Mouse (Mus musculus) G1E (cell line): Measurements from ENCODE around the gene Nat14.

Experiments
- CTCF ChIP-seq: IDR thresholded peaks from 2 replicates; pipeline ENCODE4 v1.5.1; 2012; ENCODE audit warnings: low read depth, low read length, inconsistent platforms, mixed read lengths
- GATA1 ChIP-seq: IDR thresholded peaks from 2 replicates; pipeline ENCODE4 v1.6.1; 2012; ENCODE audit warnings: borderline replicate concordance, low read length, inconsistent platforms, mixed read lengths
- GATA2 ChIP-seq: IDR thresholded peaks from 2 replicates; pipeline ENCODE4 v1.6.1; 2012; ENCODE audit warnings: low read depth, low read length, inconsistent platforms, borderline replicate concordance
- POLR2AphosphoS5 ChIP-seq: IDR thresholded peaks from 2 replicates; pipeline ENCODE4 v1.6.1; 2012; ENCODE audit warnings: low read depth, low read length, inconsistent platforms; ENCODE audit not compliant: insufficient replicate concordance

DNA sequence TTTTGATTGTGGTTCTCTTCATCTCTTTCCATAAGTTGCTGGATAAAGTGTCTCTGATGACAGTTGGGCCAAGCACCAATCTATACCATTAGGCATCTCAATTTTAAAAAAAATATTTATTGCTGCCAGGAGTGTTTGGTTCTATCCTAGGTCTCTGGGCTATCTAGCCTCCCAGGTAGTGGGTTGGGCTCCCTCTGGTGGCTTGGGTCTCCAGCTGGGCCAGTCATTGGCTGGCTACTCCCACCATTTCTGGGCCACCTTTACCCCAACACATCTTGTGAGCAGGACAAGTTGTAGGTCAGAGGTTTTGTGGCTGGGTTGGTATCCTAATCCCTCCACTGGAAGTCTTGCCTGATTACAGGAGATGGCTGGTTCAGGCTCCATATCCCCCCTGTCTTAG, 43.6 kb upstream of the Nat14 start:
- TF ChIP-seq CTCF: no peak
- no peak for TF ChIP-seq GATA2
- TF ChIP-seq POLR2AphosphoS5: no peak
- no peak for TF ChIP-seq GATA1
